Mouse (Mus musculus): ENCODE data around the gene Arhgef11.

GRCm38 (mm10) chr3:87660479-87660878 is 43.1 kb downstream of the Arhgef11 start:
- TF ChIP-seq CTCF (IDR thresholded peaks at IDR 0.05; ENCODE audit: insufficient read depth, low read length) (no peak), POLR2A (IDR thresholded peaks at IDR 0.05; ENCODE audit: borderline replicate concordance, extremely low read depth, low read depth, low read length) (no peak)
